Mouse (Mus musculus) layer of hippocampus, postnatal 10 days (tissue): ENCODE results near the gene Csde1. TPM values are rescaled to one million over a fixed set of nuclear protein-coding genes. Genes with fewer than 3 reads are reported as not detected.

Source experiments
- DNase-seq, 2 experiments: peaks; one replicate each; pipeline ENCODE4 v3.0.0; 2021; ENCODE audit warnings: low spot score in 2 of 2
- long read RNA-seq: library from polyadenylated mRNA; stranded (forward); transcript quantifications from one replicate; pipeline ENCODE4 v2.0.0, GENCODE M21; 2023
- total RNA-seq, 2 experiments: library from RNA; stranded (reverse); gene quantifications; 2 replicates each; pipeline ENCODE4 v1.2.3; 2021

The Csde1 gene
- total RNA-seq: 100 to 1,000 TPM; 283 to 289 TPM
- long read RNA-seq, full-length matches to known transcripts: 64 of 86 reads
- long read RNA-seq, partial matches to known transcripts: 19 of 86 reads
- long read RNA-seq, other reads (novel, unspliced or antisense): 3 of 86 reads

- peak; percentile 95 to 97 for DNase-seq
These were observed at the start of gene Csde1 for GRCm38 (mm10) chr3:103020249-103020942. Csde1 (plus strand) TSS chr3:103020426.

GRCm38 (mm10) chr3:102970508-102970907 is 49.7 kb upstream of the Csde1 start:
- DNase-seq: no peak

GRCm38 (mm10) chr3:102976906-102977305 is 43.3 kb upstream of the Csde1 start:
- DNase-seq: no peak

GRCm38 (mm10) chr3:102979550-102980348 is 40.5 kb upstream of the Csde1 start:
- DNase-seq: peak; percentile 34 to 43

GRCm38 (mm10) chr3:102980349-102980736 is 39.9 kb upstream of the Csde1 start:
- no peak for DNase-seq

DNA sequence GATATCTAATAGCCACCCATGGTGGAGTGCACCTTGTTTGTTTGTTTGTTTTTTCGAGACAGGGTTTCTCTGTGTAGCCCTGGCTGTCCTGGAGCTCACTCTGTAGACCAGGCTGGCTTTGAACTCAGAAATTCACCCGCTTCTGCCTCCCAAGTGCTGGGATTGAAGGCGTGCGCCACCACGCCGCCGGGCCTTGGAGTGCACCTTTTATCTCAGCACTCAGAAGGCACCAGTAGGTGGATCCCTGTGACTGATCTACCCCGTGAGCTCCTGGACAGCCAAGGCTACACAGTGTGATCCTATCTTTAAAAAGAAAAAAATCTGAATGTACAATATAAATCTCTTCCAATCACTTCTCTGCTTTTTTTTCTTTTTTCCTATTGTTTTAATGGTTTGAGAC is 29.2 kb upstream of the Csde1 start:
- DNase-seq: no peak

GRCm38 (mm10) chr3:102992936-102993335 is 27.3 kb upstream of the Csde1 start:
- DNase-seq: no peak

- DNase-seq: no peak
These were observed 25.0 kb upstream of the Csde1 start for GRCm38 (mm10) chr3:102995233-102995604.

GRCm38 (mm10) chr3:102995605-102996321 is 24.5 kb upstream of the Csde1 start, which contains the start of gene Sike1:
Sike1 (plus strand) TSS chr3:102995708.
- DNase-seq: peak; percentile 91 to 93

DNA sequence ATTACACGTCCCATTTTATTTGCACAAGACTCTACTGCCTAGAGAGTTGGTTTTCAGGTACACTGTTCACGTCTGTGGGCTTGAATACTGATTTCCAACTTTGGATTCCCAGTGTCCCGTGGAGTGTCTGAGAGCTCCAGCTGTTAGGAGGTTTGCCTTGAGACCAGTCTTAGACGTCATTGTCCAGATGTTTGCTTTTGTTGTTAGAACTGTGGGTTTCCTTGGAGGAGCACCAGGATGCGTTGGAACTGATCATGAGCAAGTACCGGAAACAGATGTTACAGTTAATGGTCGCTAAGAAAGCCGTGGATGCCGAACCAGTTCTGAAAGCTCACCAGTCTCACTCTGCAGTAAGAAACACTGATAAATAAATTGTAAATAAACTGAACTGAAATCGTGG is 23.2 kb upstream of the Csde1 start:
- no peak for DNase-seq

DNA sequence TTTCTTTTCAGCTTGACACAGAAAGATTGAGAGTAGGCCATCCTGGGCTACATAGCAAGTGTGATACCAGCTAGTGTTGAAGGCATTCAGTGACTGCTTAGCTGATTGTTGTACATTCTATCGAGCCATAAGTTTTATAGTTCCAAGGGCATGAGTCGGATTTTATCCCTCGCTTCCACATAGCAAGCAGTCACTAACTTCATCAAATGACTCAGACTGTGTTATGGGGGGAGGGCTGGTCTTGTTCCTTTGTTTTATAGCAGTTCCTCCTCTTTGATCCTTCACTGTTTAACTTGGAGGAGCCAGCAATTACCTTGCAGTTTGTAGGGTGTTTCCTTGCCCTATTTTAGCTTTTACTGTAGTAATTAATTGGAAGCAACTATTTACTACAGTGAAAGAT is 22.6 kb upstream of the Csde1 start:
- no peak for DNase-seq

- no peak for DNase-seq
These were observed 18.6 kb upstream of the Csde1 start for GRCm38 (mm10) chr3:103001595-103001994.

GRCm38 (mm10) chr3:103017350-103017749 is 2.9 kb upstream of the Csde1 start:
- DNase-seq: no peak

GRCm38 (mm10) chr3:103019462-103019861 is 764 bp upstream of the Csde1 start:
- DNase-seq: no peak

- DNase-seq: peak; percentile 86 to 89
These were observed 865 bp downstream of the Csde1 start for GRCm38 (mm10) chr3:103020943-103021638.

DNA sequence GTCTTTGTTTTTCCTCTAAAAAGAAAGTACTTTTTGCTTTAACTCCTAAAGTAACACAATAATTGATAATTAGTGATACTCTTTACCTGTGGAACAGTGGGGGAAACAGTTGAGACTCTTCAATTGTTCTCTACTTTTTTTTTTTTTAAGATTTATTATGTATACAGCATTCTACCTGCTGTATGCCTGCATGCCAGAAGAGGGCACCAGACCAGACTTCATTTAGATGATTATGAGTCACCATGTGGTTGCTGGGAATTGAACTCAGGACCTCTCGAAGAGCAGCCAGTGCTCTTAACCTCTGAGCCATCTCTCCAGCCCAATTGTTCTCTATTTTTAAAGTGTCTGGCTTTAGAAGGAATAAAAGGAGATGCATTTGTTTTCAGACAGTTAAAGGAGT is 5.9 kb downstream of the Csde1 start:
- no peak for DNase-seq

GRCm38 (mm10) chr3:103040285-103040684 is 20.1 kb downstream of the Csde1 start:
- DNase-seq: no peak

GRCm38 (mm10) chr3:103040861-103041379 is 20.7 kb downstream of the Csde1 start:
- no peak for DNase-seq

DNA sequence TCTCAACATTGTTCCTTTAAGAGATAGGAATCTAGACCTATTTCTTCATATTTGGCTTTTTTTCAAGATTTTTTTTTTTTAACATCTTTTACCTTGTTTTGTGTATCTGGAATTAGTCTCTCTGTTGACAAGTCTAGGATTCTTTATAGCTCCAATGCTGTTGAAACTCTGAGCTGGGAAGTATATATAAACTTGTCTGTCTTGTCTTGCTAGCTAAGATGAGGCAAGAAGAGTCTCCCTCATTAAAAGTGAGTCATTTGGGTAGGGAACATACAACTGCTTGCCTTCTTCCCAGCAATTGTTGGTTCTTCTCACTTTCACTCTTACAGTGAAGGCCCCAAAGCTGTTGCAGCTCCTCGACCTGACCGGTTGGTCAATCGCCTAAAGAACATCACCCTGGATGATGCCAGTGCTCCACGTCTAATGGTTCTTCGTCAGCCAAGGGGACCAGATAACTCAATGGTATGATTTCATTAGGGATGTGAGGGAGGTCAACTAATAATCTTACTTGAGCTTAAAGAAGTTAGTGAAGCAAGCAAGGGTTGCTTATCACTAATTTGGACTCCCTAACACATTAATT is 35.9 kb downstream of the Csde1 start:
- no peak for DNase-seq

GRCm38 (mm10) chr3:103057752-103058151 is 37.5 kb downstream of the Csde1 start:
- peak in 1 of 2 experiments; percentile 22 for DNase-seq
